Mouse (Mus musculus) E14TG2a.4 (cell line): Measurements from ENCODE around the gene Hebp1.

Source experiments
- CTCF ChIP-seq: conservative IDR thresholded peaks from 2 replicates; pipeline ENCODE4 v1.5.1; 2014; ENCODE audit warnings: low read length
- NANOG ChIP-seq: IDR thresholded peaks from 2 replicates; pipeline ENCODE4 v1.6.1; 2014; ENCODE audit warnings: borderline replicate concordance, low read length, mixed read lengths

DNA sequence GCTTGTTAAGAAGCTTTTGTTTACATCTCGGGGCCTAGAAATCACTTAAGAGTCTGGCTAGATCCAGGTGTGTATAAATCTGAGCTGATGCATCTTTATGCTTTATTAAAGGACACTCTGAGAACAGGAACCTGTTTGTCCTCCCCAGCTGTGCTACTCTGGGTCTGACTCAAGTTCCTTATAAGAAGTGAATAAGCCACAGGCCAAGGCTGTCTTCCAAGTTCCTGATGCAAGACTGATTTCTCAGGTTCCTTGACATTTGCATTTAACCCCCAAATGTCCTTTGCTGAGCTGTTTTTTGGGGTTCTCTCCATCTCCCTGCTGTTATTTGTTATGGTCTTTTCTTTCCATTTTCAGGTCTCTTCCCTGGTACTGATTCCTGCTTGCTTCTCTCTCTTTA, 5.9 kb downstream of the Hebp1 start:
- TF ChIP-seq CTCF (no peak), NANOG (no peak)
